In the genomic region with DNA sequence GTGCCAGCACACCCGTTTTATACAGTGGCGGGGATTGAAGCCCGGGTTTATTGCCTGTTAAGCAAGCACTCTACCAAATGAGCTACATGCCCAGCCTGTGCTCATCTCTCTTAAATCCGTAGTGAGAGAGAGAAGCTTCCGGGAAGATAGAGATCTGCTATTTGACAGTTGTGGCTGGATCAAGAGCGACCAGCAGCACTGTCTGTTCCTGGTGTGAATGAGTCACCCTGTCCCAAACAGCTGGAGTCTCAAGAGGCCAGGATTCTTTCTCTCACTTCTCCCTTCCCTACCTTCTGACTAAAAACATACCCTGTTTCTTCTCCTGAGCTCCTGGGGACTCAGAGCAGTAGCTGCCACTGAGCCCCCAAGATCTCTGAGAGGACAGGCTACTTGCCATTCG, we compare ENCODE assay signal across 17 mouse cellular contexts.
"Had no signal": no experiment of that assay in that cellular context is flagged by ENCODE, and none has a peak within 500 bp of the region (broad histone marks: within the 10 kb centered on the region; RNA-seq: fewer than 3 reads in every experiment).

No protein-coding gene starts in this region.

- H3K4me3 ChIP-seq: left cerebral cortex, adult 2 months; limb, embryonic 12.5 days; limb, embryonic 15.5 days; lung, embryonic 15.5 days; megakaryocyte, embryonic 14.5 days; midbrain, embryonic 10.5 days; midbrain, embryonic 13.5 days had no signal

- H3K27me3 ChIP-seq: limb, embryonic 12.5 days; limb, embryonic 15.5 days; lung, embryonic 15.5 days; midbrain, embryonic 13.5 days had no signal

- DNase-seq: kidney, adult 9 months; kidney, postnatal 14 days; kidney, postnatal 4 days; lung, adult 18-20 months; lung, postnatal 10 days; lung, postnatal 36 days; thymus, adult 18-20 months; thymus, postnatal 4 days had no signal

- H3K36me3 ChIP-seq: limb, embryonic 12.5 days; midbrain, embryonic 10.5 days; midbrain, embryonic 13.5 days had no signal

- ATAC-seq: midbrain, embryonic 13.5 days; midbrain, embryonic 16.5 days had no signal

- H3K4me2 ChIP-seq: limb, embryonic 12.5 days; limb, embryonic 15.5 days; liver, embryonic 11.5 days; lung, embryonic 15.5 days; midbrain, embryonic 13.5 days had no signal

- H3K9me3 ChIP-seq: limb, embryonic 12.5 days; limb, embryonic 15.5 days; lung, embryonic 15.5 days; midbrain, embryonic 10.5 days; midbrain, embryonic 13.5 days had no signal

- H3K4me1 ChIP-seq: limb, embryonic 12.5 days; limb, embryonic 15.5 days; midbrain, embryonic 10.5 days; midbrain, embryonic 13.5 days had no signal
